ENCODE assay signal across 1 mouse cellular context in genomic region chr16:22899866-22900570, GRCm38 (mm10).
TF ChIP-seq lines count a peak whose summit lies in the region.

No protein-coding gene starts in this region.

TF ChIP-seq in CH12.LX, 34 proteins besides CTCF, POLR2A, EP300 and RAD21 (continued from another document):
- no peak for TF ChIP-seq TBP (conservative IDR thresholded peaks at IDR 0.05; ENCODE audit: low read depth, low read length)
- no peak for TF ChIP-seq JUND (conservative IDR thresholded peaks at IDR 0.05; ENCODE audit: low read depth, low read length)
- no peak for TF ChIP-seq ETS1 (conservative IDR thresholded peaks at IDR 0.05; ENCODE audit: low read depth, low read length)
- no peak for TF ChIP-seq ZKSCAN1 (IDR thresholded peaks at IDR 0.05; ENCODE audit: borderline replicate concordance, low read depth, low read length)
- no peak for TF ChIP-seq TCF12 (IDR thresholded peaks at IDR 0.05; ENCODE audit: low read depth, low read length)
- no peak for TF ChIP-seq PAX5 (IDR thresholded peaks at IDR 0.05; ENCODE audit: low read length)
- no peak for TF ChIP-seq MAZ (IDR thresholded peaks at IDR 0.05; ENCODE audit: low read depth, low read length)
- TF ChIP-seq BHLHE40 (IDR thresholded peaks at IDR 0.05; ENCODE audit: low read depth, low read length): no peak
- no peak for TF ChIP-seq NRF1 (IDR thresholded peaks at IDR 0.05; ENCODE audit: low read depth, low read length)
- no peak for TF ChIP-seq ELF1 (IDR thresholded peaks at IDR 0.05; ENCODE audit: low read depth, low read length)
- TF ChIP-seq GABPA (IDR thresholded peaks at IDR 0.05; ENCODE audit: insufficient replicate concordance, low read depth, low read length): no peak
- no peak for TF ChIP-seq RCOR1 (conservative IDR thresholded peaks at IDR 0.05; ENCODE audit: low read depth, low read length)
- no peak for TF ChIP-seq ZC3H11A (IDR thresholded peaks at IDR 0.05; ENCODE audit: low read depth, low read length)
- TF ChIP-seq MAFK (IDR thresholded peaks at IDR 0.05; ENCODE audit: insufficient replicate concordance, low read length): no peak
- no peak for TF ChIP-seq USF2 (conservative IDR thresholded peaks at IDR 0.05; ENCODE audit: low read depth, low read length)
